Mouse (Mus musculus) hindbrain, embryonic 16.5 days (tissue): ENCODE measurements around the gene Crim1. TPM values are rescaled to one million over a fixed set of nuclear protein-coding genes. Genes with fewer than 3 reads are reported as not detected.

Source experiments
- ATAC-seq: fragments of 200-750 bp; cut with Nextera tagmentation; 2 replicates; pipeline ENCODE4 v1.8.0; 2017; ENCODE audit warnings: moderate TSS enrichment, moderate library complexity
- H3K27ac ChIP-seq: fragments of 300-500 bp; sonication (generic); 2 replicates; pipeline ENCODE4 v1.5.1; 2014; ENCODE audit warnings: low read depth, mild to moderate bottlenecking, control low read depth, low read length, moderate library complexity
- H3K27me3 ChIP-seq: fragments of 300-500 bp; sonication (generic); replicated peaks from 2 replicates; pipeline ENCODE4 v1.6.1; 2014; ENCODE audit warnings: low read length; ENCODE audit not compliant: control insufficient read depth, insufficient read depth
- H3K36me3 ChIP-seq: fragments of 300-500 bp; sonication (generic); 2 replicates; pipeline ENCODE4 v1.6.1; 2014; ENCODE audit warnings: mild to moderate bottlenecking, low read length, moderate library complexity, mixed read lengths; ENCODE audit not compliant: control insufficient read depth, insufficient read depth
- H3K4me1 ChIP-seq: fragments of 300-500 bp; sonication (generic); 2 replicates; pipeline ENCODE4 v1.6.1; 2014; ENCODE audit warnings: low read depth, low read length; ENCODE audit not compliant: control insufficient read depth, insufficient read depth
- H3K4me2 ChIP-seq: fragments of 300-500 bp; sonication (generic); 2 replicates; pipeline ENCODE4 v1.6.1; 2014; ENCODE audit warnings: mild to moderate bottlenecking, low read length, control low read depth, moderate library complexity
- H3K4me3 ChIP-seq: fragments of 300-500 bp; sonication (generic); 2 replicates; pipeline ENCODE4 v1.5.1; 2014; ENCODE audit warnings: mild to moderate bottlenecking, low read length, control low read depth, moderate library complexity
- H3K9ac ChIP-seq: fragments of 300-500 bp; sonication (generic); 2 replicates; pipeline ENCODE4 v1.6.1; 2014; ENCODE audit warnings: low read depth, mild to moderate bottlenecking, control low read depth, low read length, moderate library complexity
- H3K9me3 ChIP-seq: fragments of 300-500 bp; sonication (generic); 2 replicates; pipeline ENCODE4 v1.6.1; 2014; ENCODE audit warnings: mild to moderate bottlenecking, low read length, moderate library complexity; ENCODE audit not compliant: control insufficient read depth
- WGBS: fragments of 180-500 bp; shearing (Covaris S2); extraction: QIAGEN DNeasy Blood & Tissue Kit; methylation state at CpG from one replicate; pipeline ENCODE4 v1.1.7; 2014; 5-methylcytosine and 5-hydroxymethylcytosine counted together
- polyA plus RNA-seq: library from polyadenylated mRNA; unstranded; fragments of >200 nt; fragmentation: Nextera tagmentation; extraction: Ambion mirVana; gene quantifications from 2 replicates; pipeline ENCODE4 v1.2.1, GENCODE M21; 2015

Crim1 gene
- polyA plus RNA-seq, 1 experiment from 2014 or later: 12.6 TPM

DNA sequence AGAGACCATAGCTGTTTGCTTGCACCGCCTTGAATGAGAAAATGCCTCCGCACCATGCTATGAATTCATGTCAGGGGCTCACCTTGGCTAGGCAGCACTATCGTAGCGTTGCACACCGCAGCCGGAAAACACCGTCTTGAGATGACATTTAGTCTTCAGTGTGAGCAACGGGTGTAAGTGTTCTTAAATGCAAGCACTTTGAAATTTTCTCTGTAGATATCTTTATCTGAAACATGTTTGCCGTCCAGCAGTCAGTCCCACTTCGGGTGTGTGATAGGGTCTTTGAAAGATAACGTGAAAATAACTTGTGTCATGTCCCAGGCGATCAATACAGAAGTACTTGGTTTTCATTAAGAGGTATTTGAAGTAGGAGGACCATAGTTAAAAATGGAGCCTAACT, 36.1 kb downstream of the Crim1 start:
- Histone ChIP-seq H3K27me3 (no peaks in the 10 kb centered on the region), H3K36me3 (0 out of 2 replicates have a peak, but pooled peaks cover 4% of the 10 kb centered on the region), H3K4me1 (peaks cover 13% of the 10 kb centered on the region), H3K4me3 (no peak overlapping the region), H3K9me3 (no peaks in the 10 kb centered on the region), H3K9ac (no peak overlapping the region), H3K4me2 (no peak overlapping the region), H3K27ac (no peak overlapping the region)
- ATAC-seq: no peak
- WGBS: 91% methylated on average over 12 of the region's 12 CpGs

DNA sequence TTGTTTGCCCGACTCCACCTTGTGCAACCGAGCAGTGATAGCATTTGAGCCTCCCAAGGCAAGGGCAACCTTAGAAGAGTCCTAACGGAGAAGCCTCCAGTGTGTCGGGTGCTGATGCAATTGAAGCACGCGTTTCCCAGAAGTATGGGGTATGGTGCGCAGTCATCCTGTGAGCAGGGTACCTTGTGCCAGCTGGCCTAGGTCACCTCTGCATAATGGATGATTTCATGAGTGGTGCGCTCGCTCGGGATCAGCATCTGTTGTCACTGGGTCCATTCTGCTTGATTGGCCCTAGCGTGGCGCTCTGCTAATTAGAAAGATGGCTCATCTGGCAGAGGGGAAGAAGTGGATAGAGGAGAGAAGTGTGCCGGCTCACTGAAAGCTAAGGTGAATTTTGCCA, 37.9 kb downstream of the Crim1 start:
- 0 out of 2 replicates have a peak, but pooled peaks cover 4% of the 10 kb centered on the region for H3K36me3 ChIP-seq
- no peak overlapping the region for H3K4me2 ChIP-seq
- no peak overlapping the region for H3K27ac ChIP-seq
- no peak overlapping the region for H3K9ac ChIP-seq
- peak; percentile 72 for ATAC-seq
- 69% methylated on average over 13 of the region's 13 CpGs for WGBS
- H3K4me3 ChIP-seq: no peak overlapping the region
- peaks cover 5% of the 10 kb centered on the region for H3K4me1 ChIP-seq
- no peaks in the 10 kb centered on the region for H3K9me3 ChIP-seq
- no peaks in the 10 kb centered on the region for H3K27me3 ChIP-seq

DNA sequence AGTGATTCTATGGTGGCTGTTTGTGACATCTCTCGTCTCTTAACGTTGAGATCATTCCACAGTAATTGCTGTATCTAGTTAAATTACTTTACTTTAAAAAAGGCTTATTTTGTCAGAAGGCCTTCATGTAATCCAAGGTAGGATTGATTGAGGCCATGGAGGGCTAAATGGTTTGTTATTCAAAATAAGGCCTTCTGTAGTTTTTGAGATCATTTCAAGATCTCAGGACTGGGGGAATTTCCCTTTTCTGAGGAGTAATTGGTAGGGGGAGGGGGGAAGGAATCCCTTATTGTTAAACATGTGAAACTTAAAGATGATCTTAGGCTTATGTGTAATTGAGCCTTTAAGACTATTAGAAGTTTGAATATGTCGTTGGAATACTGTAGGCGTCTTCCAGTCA, 40.1 kb downstream of the Crim1 start:
- Histone ChIP-seq H3K36me3 (0 out of 2 replicates have a peak, but pooled peaks cover 4% of the 10 kb centered on the region), H3K9me3 (no peaks in the 10 kb centered on the region), H3K4me3 (no peak overlapping the region), H3K4me2 (no peak overlapping the region), H3K27me3 (no peaks in the 10 kb centered on the region), H3K27ac (no peak overlapping the region), H3K9ac (no peak overlapping the region), H3K4me1 (no peaks in the 10 kb centered on the region)
- 90% methylated on average over 4 of the region's 4 CpGs for WGBS
- ATAC-seq: no peak

DNA sequence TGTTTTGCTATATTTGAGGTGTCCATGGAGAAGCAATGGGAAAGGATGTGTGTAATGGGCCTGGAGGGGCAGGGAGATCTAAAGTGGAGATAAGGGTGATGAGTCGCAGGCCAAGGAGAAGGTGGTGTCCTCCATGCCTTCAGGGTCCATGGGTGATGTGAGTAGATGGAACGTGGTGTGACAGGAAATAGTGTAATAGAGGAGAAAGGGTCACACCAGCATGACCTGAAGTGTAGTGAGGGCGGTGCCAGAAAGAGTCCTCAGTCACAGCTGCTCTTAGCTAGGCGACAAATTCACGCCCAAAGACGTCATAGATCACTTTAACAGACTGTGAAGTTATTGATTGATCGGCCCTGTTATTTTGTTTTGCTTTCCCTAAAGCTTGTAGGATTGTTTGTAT, 41.2 kb downstream of the Crim1 start:
- Histone ChIP-seq H3K9me3 (no peaks in the 10 kb centered on the region), H3K4me3 (no peak overlapping the region), H3K27ac (no peak overlapping the region), H3K4me1 (no peaks in the 10 kb centered on the region; the same call in 1 of the 2 replicates), H3K9ac (no peak overlapping the region), H3K36me3 (0 out of 2 replicates have a peak, but pooled peaks cover 4% of the 10 kb centered on the region), H3K27me3 (no peaks in the 10 kb centered on the region), H3K4me2 (no peak overlapping the region)
- WGBS: 87% methylated on average over 7 of the region's 7 CpGs
- ATAC-seq: no peak

DNA sequence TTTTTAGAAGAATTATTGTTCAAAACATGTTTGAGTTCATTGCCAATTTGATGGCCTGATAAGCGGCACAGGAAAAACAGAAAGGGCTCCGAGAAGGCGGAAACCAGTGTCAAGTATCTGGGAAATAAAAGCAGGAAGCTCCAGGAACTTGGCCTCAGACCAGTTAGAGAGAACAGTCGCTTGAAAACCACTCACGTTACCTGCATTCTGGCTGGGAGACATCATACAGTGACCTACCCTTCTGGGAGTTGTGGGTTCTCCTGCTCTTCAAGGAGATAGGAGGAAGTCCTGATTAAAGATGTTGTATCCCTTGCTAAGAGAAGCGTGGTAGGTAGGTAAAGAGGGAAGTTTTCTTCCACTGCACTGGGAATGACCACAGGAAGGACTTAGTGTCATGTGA, 44.7 kb downstream of the Crim1 start:
- no peak overlapping the region for H3K27ac ChIP-seq
- ATAC-seq: no peak
- H3K4me1 ChIP-seq: peaks cover 4% of the 10 kb centered on the region
- WGBS: 74% methylated on average over 6 of the region's 6 CpGs
- no peaks in the 10 kb centered on the region for H3K27me3 ChIP-seq
- no peak overlapping the region for H3K9ac ChIP-seq
- no peaks in the 10 kb centered on the region for H3K9me3 ChIP-seq
- 0 out of 2 replicates have a peak, but pooled peaks cover 2% of the 10 kb centered on the region for H3K36me3 ChIP-seq
- H3K4me3 ChIP-seq: no peak overlapping the region
- H3K4me2 ChIP-seq: no peak overlapping the region

DNA sequence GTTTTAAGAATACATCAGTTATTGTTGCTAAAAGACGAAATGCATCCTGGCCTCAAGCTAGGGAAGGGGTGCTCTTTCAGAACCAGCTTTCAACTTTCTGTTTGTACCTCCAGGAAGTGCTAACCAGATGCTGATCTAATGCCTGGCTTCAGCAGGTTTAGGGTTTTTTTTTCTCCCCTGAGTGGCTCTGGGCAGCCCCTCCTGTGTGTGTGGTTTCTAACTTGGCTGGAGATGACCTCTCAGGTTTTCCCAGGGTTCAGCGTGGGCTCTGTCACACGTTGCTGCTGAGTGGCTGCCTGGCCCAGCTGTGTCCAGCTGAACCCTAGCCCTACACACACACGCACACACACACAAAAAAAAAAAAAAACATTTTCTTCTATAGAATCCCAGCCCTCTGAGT, 45.4 kb downstream of the Crim1 start:
- H3K4me1 ChIP-seq: peaks cover 4% of the 10 kb centered on the region
- H3K9me3 ChIP-seq: no peaks in the 10 kb centered on the region
- H3K36me3 ChIP-seq: 0 out of 2 replicates have a peak, but pooled peaks cover 1% of the 10 kb centered on the region
- no peaks in the 10 kb centered on the region for H3K27me3 ChIP-seq
- WGBS: 64% methylated on average over 4 of the region's 4 CpGs
- no peak overlapping the region for H3K9ac ChIP-seq
- no peak overlapping the region for H3K4me2 ChIP-seq
- no peak overlapping the region for H3K27ac ChIP-seq
- ATAC-seq: peak; percentile 18; the same call in 1 of the 2 replicates
- H3K4me3 ChIP-seq: no peak overlapping the region

DNA sequence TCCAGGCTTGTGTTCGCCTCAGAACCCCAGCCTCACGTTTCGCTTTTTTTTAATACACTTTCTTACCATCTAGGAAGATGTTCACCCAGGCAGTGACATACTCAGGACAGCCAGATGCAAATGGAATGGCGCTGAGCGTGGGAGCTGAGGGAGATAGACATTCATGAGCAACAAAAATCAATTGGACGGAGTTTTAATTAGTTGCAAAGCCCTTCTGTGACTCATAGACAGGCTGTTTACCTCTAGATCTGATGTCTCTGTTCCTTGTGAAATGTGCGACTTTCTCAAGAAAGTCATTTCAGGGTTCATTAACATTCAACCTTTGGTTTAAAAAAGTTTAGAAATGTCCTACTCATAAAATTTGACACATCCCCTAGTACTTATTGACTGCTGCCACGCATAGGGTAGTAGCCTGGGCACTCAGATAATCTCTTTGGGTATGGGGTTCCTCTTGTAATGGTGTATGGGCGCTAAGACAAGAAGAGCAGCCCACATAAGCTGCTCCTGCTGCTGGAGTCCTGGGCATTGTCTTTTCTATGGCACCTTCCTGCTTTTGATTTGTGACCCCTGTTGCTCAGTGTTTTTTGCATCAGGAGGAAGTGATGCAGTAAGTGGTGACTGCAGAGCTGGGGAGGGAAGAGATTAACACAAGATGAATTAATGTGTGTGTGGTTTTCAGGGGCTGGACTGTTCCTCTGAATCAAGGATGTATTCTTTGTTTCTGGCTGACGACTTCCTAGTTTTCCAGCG, 46.8 kb downstream of the Crim1 start:
- Histone ChIP-seq H3K27me3 (no peaks in the 10 kb centered on the region), H3K36me3 (no peaks in the 10 kb centered on the region), H3K27ac (no peak overlapping the region), H3K4me3 (no peak overlapping the region), H3K4me2 (no peak overlapping the region), H3K9ac (no peak overlapping the region), H3K4me1 (peaks cover 4% of the 10 kb centered on the region), H3K9me3 (no peaks in the 10 kb centered on the region)
- no peak for ATAC-seq
- 45% methylated on average over 11 of the region's 11 CpGs for WGBS

DNA sequence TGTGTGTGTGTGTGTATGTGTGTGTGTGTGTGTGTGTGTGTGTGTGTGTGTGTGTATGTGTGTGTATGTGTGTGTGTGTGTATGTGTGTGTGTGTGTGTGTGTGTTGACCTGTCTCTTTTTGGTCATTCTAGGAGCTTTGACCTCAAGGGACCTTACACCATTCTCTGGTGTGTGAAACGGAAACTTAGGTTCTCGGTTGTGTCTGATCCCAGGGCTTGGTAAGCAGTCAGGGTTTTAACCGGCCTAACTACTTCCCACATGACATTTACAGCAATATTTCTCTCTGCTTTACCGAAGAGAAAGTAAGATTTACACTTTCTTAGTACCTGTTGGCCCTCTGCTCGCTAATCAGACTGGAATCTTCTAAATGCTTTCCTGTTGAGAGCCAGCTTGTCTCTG, 48.1 kb downstream of the Crim1 start:
- Histone ChIP-seq H3K27ac (no peak overlapping the region), H3K9ac (no peak overlapping the region), H3K4me2 (no peak overlapping the region), H3K27me3 (no peaks in the 10 kb centered on the region), H3K36me3 (no peaks in the 10 kb centered on the region), H3K4me3 (no peak overlapping the region), H3K9me3 (no peaks in the 10 kb centered on the region), H3K4me1 (peaks cover 4% of the 10 kb centered on the region)
- 79% methylated on average over 5 of the region's 5 CpGs for WGBS
- no peak for ATAC-seq

DNA sequence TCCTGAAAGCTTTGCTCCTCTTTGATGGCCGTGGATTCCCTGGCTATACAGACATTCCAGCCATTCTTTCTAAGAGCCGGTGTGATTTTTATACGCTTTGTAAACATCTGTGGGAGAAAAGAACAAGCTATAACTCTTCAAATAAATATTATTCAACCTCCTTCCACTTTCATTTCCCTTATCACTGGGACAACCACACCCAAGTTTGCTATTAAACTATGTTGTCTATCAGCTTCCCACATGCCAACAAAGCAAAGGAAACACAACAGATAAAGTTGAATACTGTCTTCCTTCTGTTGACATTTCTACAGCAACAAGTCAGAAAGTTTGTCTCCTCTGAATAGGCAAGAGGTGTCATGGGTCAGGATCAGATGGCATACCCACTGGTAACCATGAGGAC, 48.9 kb downstream of the Crim1 start:
- H3K9me3 ChIP-seq: no peaks in the 10 kb centered on the region
- no peaks in the 10 kb centered on the region for H3K27me3 ChIP-seq
- no peaks in the 10 kb centered on the region for H3K36me3 ChIP-seq
- no peak for ATAC-seq
- 66% methylated on average over 3 of the region's 3 CpGs for WGBS
- no peak overlapping the region for H3K9ac ChIP-seq
- H3K4me1 ChIP-seq: peaks cover 4% of the 10 kb centered on the region
- no peak overlapping the region for H3K4me3 ChIP-seq
- H3K27ac ChIP-seq: no peak overlapping the region
- H3K4me2 ChIP-seq: no peak overlapping the region
